Mouse (Mus musculus) cerebellum, postnatal 10 days (tissue): ENCODE data around the gene Galr3.
"Not testable (repeated sequence)": the region's sequence is repeated elsewhere in the genome, so short reads cannot be mapped to it uniquely, and the experiment has no call there.

Source experiments
- DNase-seq, 2 experiments: peaks; one replicate each; pipeline ENCODE4 v3.0.0; 2021; ENCODE audit warnings: mixed read lengths in 2 of 2

Galr3 gene

GRCm38 (mm10) chr15:79041585-79041984 is at the start of gene Galr3:
Gene Galr3 (plus strand): TSS chr15:79041885.
- no peak for DNase-seq

- DNase-seq = peak in 1 of 2 experiments; percentile 44
These were observed 49.5 kb upstream of the Galr3 start for GRCm38 (mm10) chr15:78992235-78992634.

GRCm38 (mm10) chr15:78992925-78993324 is 48.8 kb upstream of the Galr3 start:
- no peak for DNase-seq

- no peak for DNase-seq
These were observed 45.8 kb upstream of the Galr3 start for GRCm38 (mm10) chr15:78995916-78996315.

- no peak for DNase-seq
These were observed 45.0 kb upstream of the Galr3 start for GRCm38 (mm10) chr15:78996663-78997062.

- DNase-seq = no peak
These were observed 43.3 kb upstream of the Galr3 start for GRCm38 (mm10) chr15:78998348-78998747.

GRCm38 (mm10) chr15:78999586-78999985 is 42.1 kb upstream of the Galr3 start:
- DNase-seq = peak; percentile 47 to 59

GRCm38 (mm10) chr15:79000357-79000791 is 41.3 kb upstream of the Galr3 start:
- peak; percentile 62 to 77 for DNase-seq

GRCm38 (mm10) chr15:79001559-79001958 is 40.1 kb upstream of the Galr3 start:
- DNase-seq = no peak

GRCm38 (mm10) chr15:79002036-79002435 is 39.6 kb upstream of the Galr3 start:
- peak; percentile 60 to 61 for DNase-seq

GRCm38 (mm10) chr15:79003079-79003478 is 38.6 kb upstream of the Galr3 start:
- no peak for DNase-seq

- no peak for DNase-seq
These were observed 36.1 kb upstream of the Galr3 start for GRCm38 (mm10) chr15:79005581-79005980.

- peak; percentile 83 to 84 for DNase-seq
These were observed 35.0 kb upstream of the Galr3 start for GRCm38 (mm10) chr15:79006638-79007037.

- DNase-seq = no peak
These were observed 34.6 kb upstream of the Galr3 start for GRCm38 (mm10) chr15:79007059-79007458.

- not testable (repeated sequence) for DNase-seq
These were observed 33.8 kb upstream of the Galr3 start for GRCm38 (mm10) chr15:79007836-79008235.

GRCm38 (mm10) chr15:79009734-79010133 is 32.0 kb upstream of the Galr3 start:
- no peak for DNase-seq

- DNase-seq = no peak
These were observed 30.1 kb upstream of the Galr3 start for GRCm38 (mm10) chr15:79011550-79011949.

- peak; percentile 77 to 83 for DNase-seq
These were observed 28.3 kb upstream of the Galr3 start for GRCm38 (mm10) chr15:79013382-79013781.

GRCm38 (mm10) chr15:79018191-79018590 is 23.5 kb upstream of the Galr3 start:
- DNase-seq = no peak

- peak in 1 of 2 experiments; percentile 41 for DNase-seq
These were observed 22.8 kb upstream of the Galr3 start for GRCm38 (mm10) chr15:79018886-79019285.

GRCm38 (mm10) chr15:79022671-79023230 is 18.9 kb upstream of the Galr3 start:
- peak in 1 of 2 experiments; percentile 36 for DNase-seq

GRCm38 (mm10) chr15:79023366-79023765 is 18.3 kb upstream of the Galr3 start:
- no peak for DNase-seq

GRCm38 (mm10) chr15:79025687-79026308 is 15.9 kb upstream of the Galr3 start:
- peak; percentile 47 to 54 for DNase-seq

GRCm38 (mm10) chr15:79026511-79027290 is 15.0 kb upstream of the Galr3 start:
- DNase-seq = peak; percentile 90 to 92
